In genomic region chr2:59564947-59565346, GRCm38 (mm10) we compare ENCODE assay signal across 17 mouse cellular contexts. TPM values are rescaled to one million over a fixed set of nuclear protein-coding genes. Genes with fewer than 3 reads are reported as not detected.
DNase-seq lines count a peak whose midpoint lies in the region; ATAC-seq and TF ChIP-seq lines count a peak whose summit lies in the region.
"Had no signal": no experiment of that assay in that cellular context is flagged by ENCODE, and none has a peak within 500 bp of the region (broad histone marks: within the 10 kb centered on the region; RNA-seq: fewer than 3 reads in every experiment).

No protein-coding gene starts in this region.

- 0 out of 2 replicates have a peak, but pooled peaks cover 6% of the 10 kb centered on the region for H3K9me3 ChIP-seq in midbrain, postnatal 0 days (ENCODE audit: low read length)
- peaks cover 4% of the 10 kb centered on the region; the same call in 1 of the 2 replicates for H3K9me3 ChIP-seq in midbrain, embryonic 15.5 days
- H3K9me3 ChIP-seq: limb, embryonic 15.5 days; neural tube, embryonic 15.5 days had no signal

- peak; percentile 28 for TF ChIP-seq CTCF in kidney, adult 2 months (conservative IDR thresholded peaks at IDR 0.05; ENCODE audit: insufficient read depth, insufficient read length, low read depth, low read length)
- peak; percentile 44 for TF ChIP-seq CTCF in midbrain, postnatal 0 days (IDR thresholded peaks at IDR 0.05)

- no peak for TF ChIP-seq POLR2A in kidney, adult 2 months (IDR thresholded peaks at IDR 0.05; ENCODE audit: low read depth, low read length)

- no peak overlapping the region for H3K27ac ChIP-seq in kidney, adult 2 months (ENCODE audit: insufficient read depth, low read depth, low read length)
- H3K27ac ChIP-seq in midbrain, postnatal 0 days (ENCODE audit: low read depth, low read length) = no peak overlapping the region
- H3K27ac ChIP-seq in midbrain, embryonic 15.5 days = no peak overlapping the region
- H3K27ac ChIP-seq: forebrain, embryonic 12.5 days; limb, embryonic 15.5 days; midbrain, embryonic 10.5 days; neural tube, embryonic 15.5 days had no signal

- no peak overlapping the region for H3K4me2 ChIP-seq in midbrain, postnatal 0 days (ENCODE audit: low read depth, low read length, poor library complexity, severe bottlenecking)
- H3K4me2 ChIP-seq in midbrain, embryonic 15.5 days = no peak overlapping the region
- H3K4me2 ChIP-seq: forebrain, embryonic 12.5 days; limb, embryonic 15.5 days; neural tube, embryonic 15.5 days had no signal

- DNase-seq in CD4-positive, CD25-positive, alpha-beta regulatory T cell, adult 2 months (ENCODE audit: low read depth, low spot score) = peak; percentile 8
- DNase-seq in kidney, adult 2 months = no peak
- DNase-seq in kidney, adult 9 months = no peak
- DNase-seq in midbrain, postnatal 0 days (ENCODE audit: low spot score) = no peak
- peak; percentile 4 for DNase-seq in induced T-regulatory cell, adult 2 months (ENCODE audit: low read depth)
- DNase-seq in ovary, postnatal 36 days (ENCODE audit: low spot score) = no peak
- DNase-seq: embryo, embryonic 11 days; layer of hippocampus, postnatal 36 days; lung, postnatal 4 days; thymus, postnatal 36 days had no signal

- no peaks in the 10 kb centered on the region for H3K27me3 ChIP-seq in kidney, adult 2 months (replicated peaks; ENCODE audit: control insufficient read depth, insufficient read depth, low read length)
- no peaks in the 10 kb centered on the region for H3K27me3 ChIP-seq in midbrain, postnatal 0 days (ENCODE audit: insufficient read depth, low read length)
- H3K27me3 ChIP-seq in midbrain, embryonic 15.5 days (replicated peaks) = no peaks in the 10 kb centered on the region
- H3K27me3 ChIP-seq: forebrain, embryonic 12.5 days; limb, embryonic 15.5 days; neural tube, embryonic 15.5 days had no signal

- no peak for ATAC-seq in CD4-positive, CD25-positive, alpha-beta regulatory T cell, adult 4 months
- ATAC-seq in midbrain, postnatal 0 days (ENCODE audit: low FRiP score) = no peak
- ATAC-seq in midbrain, embryonic 15.5 days (replicated peaks) = no peak

- WGBS in kidney, adult 2 months = 86% methylated on average over 4 of the region's 4 CpGs
- WGBS in midbrain, postnatal 0 days = 84% methylated on average over 4 of the region's 4 CpGs
- WGBS in midbrain, embryonic 15.5 days = 80% methylated on average over 4 of the region's 4 CpGs

- no peak overlapping the region for H3K4me3 ChIP-seq in kidney, adult 2 months (ENCODE audit: insufficient read depth, low read depth, low read length)
- no peak overlapping the region for H3K4me3 ChIP-seq in midbrain, postnatal 0 days (ENCODE audit: low read depth, low read length)
- no peak overlapping the region for H3K4me3 ChIP-seq in midbrain, embryonic 15.5 days
- H3K4me3 ChIP-seq: forebrain, embryonic 12.5 days; limb, embryonic 15.5 days; midbrain, embryonic 10.5 days; myocyte; neural tube, embryonic 15.5 days had no signal

- no peaks in the 10 kb centered on the region for H3K4me1 ChIP-seq in kidney, adult 2 months (ENCODE audit: control insufficient read depth, insufficient read depth, low read length)
- H3K4me1 ChIP-seq in midbrain, postnatal 0 days (ENCODE audit: insufficient read depth, low read length) = no peaks in the 10 kb centered on the region
- no peaks in the 10 kb centered on the region for H3K4me1 ChIP-seq in midbrain, embryonic 15.5 days

- no peak overlapping the region for H3K9ac ChIP-seq in midbrain, postnatal 0 days (replicated peaks; ENCODE audit: low read length, poor library complexity, severe bottlenecking)
- H3K9ac ChIP-seq in midbrain, embryonic 15.5 days = no peak overlapping the region
- H3K9ac ChIP-seq: forebrain, embryonic 12.5 days; limb, embryonic 15.5 days; neural tube, embryonic 15.5 days had no signal

- no peaks in the 10 kb centered on the region for H3K36me3 ChIP-seq in kidney, adult 2 months (ENCODE audit: control insufficient read depth, insufficient read depth, low read length)
- no peaks in the 10 kb centered on the region for H3K36me3 ChIP-seq in midbrain, postnatal 0 days (ENCODE audit: insufficient read depth, low read length)
- H3K36me3 ChIP-seq in midbrain, embryonic 15.5 days (replicated peaks) = no peaks in the 10 kb centered on the region
- H3K36me3 ChIP-seq: forebrain, embryonic 12.5 days; limb, embryonic 15.5 days; midbrain, embryonic 10.5 days; neural tube, embryonic 15.5 days had no signal

RNA-seq across cellular contexts. Expression of gene Tanc1, which starts 46.9 kb away (rescaled TPM):
- 10 to 100 TPM; 13.7 to 15.2 TPM for polyA plus RNA-seq in CD4-positive, CD25-positive, alpha-beta regulatory T cell, adult 4 months (2017; shearing (Covaris generic))
- polyA plus RNA-seq in kidney, adult 2 months (2012; rRNA removed) = 24.0 and 29.5 TPM in 2 replicates
- 7.3 and 8.0 TPM in 2 replicates for total RNA-seq in midbrain, postnatal 0 days (2014; rRNA removed)
- 2.3 and 2.7 TPM in 2 replicates for polyA plus RNA-seq in midbrain, postnatal 0 days (2015; fragmentation: Nextera tagmentation; extraction: Ambion mirVana)
- polyA plus RNA-seq in midbrain, embryonic 15.5 days (2015; fragmentation: Nextera tagmentation; extraction: Ambion mirVana) = 6.0 and 6.8 TPM in 2 replicates

Comparison
In these comparisons a context has a peak if more than half of its experiments do, and no peak if none do; other contexts are left out.
1. DNase-seq: peak in CD4-positive, CD25-positive, alpha-beta regulatory T cell, adult 2 months (single experiment) and induced T-regulatory cell, adult 2 months (single experiment); none in kidney, adult 2 months (single experiment), kidney, adult 9 months (single experiment), midbrain, postnatal 0 days (single experiment) and ovary, postnatal 36 days (single experiment).